Mouse (Mus musculus): ENCODE data around the gene Pax3. TPM values are rescaled to one million over a fixed set of nuclear protein-coding genes. Genes with fewer than 3 reads are reported as not detected.

The Pax3 gene
- total and polyA plus RNA-seq, 2 experiments from 2014 or later = 0.19 to 0.40 TPM

GRCm38 (mm10) chr1:78199221-78199620 is 2.3 kb upstream of the Pax3 start:
- Histone ChIP-seq H3K4me3 (ENCODE audit: low read depth, low read length) (no peak overlapping the region), H3K36me3 (ENCODE audit: insufficient read depth) (no peaks in the 10 kb centered on the region), H3K4me1 (ENCODE audit: insufficient read depth) (0 out of 2 replicates have a peak, but pooled peaks cover 2% of the 10 kb centered on the region), H3K9me3 (ENCODE audit: low read length) (no peaks in the 10 kb centered on the region), H3K27ac (ENCODE audit: low read depth, low read length) (no peak overlapping the region), H3K27me3 (ENCODE audit: insufficient read depth, low read length) (peaks cover 83% of the 10 kb centered on the region), H3K9ac (no peak overlapping the region), H3K4me2 (ENCODE audit: low read depth) (no peak overlapping the region)
- no peak for DNase-seq
- 2% methylated on average over 9 of the region's 9 CpGs for WGBS
- no peak for ATAC-seq
- no peak for TF ChIP-seq CTCF (IDR thresholded peaks at IDR 0.05; ENCODE audit: low read depth)

- no peak overlapping the region for H3K4me2 ChIP-seq (ENCODE audit: low read depth)
- no peak overlapping the region for H3K9ac ChIP-seq
- WGBS = 2% methylated on average over 9 of the region's 9 CpGs
- ATAC-seq = no peak
- no peak for TF ChIP-seq CTCF (IDR thresholded peaks at IDR 0.05; ENCODE audit: low read depth)
- no peaks in the 10 kb centered on the region for H3K9me3 ChIP-seq (ENCODE audit: low read length)
- H3K36me3 ChIP-seq (ENCODE audit: insufficient read depth) = no peaks in the 10 kb centered on the region
- H3K4me1 ChIP-seq (ENCODE audit: insufficient read depth) = 0 out of 2 replicates have a peak, but pooled peaks cover 2% of the 10 kb centered on the region
- H3K27me3 ChIP-seq (ENCODE audit: insufficient read depth, low read length) = peaks cover 83% of the 10 kb centered on the region
- DNase-seq = no peak
- H3K27ac ChIP-seq (ENCODE audit: low read depth, low read length) = no peak overlapping the region
- H3K4me3 ChIP-seq (ENCODE audit: low read depth, low read length) = no peak overlapping the region
Observed at GRCm38 (mm10) chr1:78198319-78198940, 1.5 kb upstream of the Pax3 start.

GRCm38 (mm10) chr1:78197351-78198234 is 659 bp upstream of the Pax3 start:
- Histone ChIP-seq H3K4me1 (ENCODE audit: insufficient read depth) (no peaks in the 10 kb centered on the region), H3K4me2 (ENCODE audit: low read depth) (no peak overlapping the region), H3K9ac (no peak overlapping the region), H3K36me3 (ENCODE audit: insufficient read depth) (no peaks in the 10 kb centered on the region), H3K27ac (ENCODE audit: low read depth, low read length) (no peak overlapping the region), H3K9me3 (ENCODE audit: low read length) (no peaks in the 10 kb centered on the region), H3K27me3 (ENCODE audit: insufficient read depth, low read length) (peaks cover 83% of the 10 kb centered on the region), H3K4me3 (ENCODE audit: low read depth, low read length) (no peak overlapping the region)
- DNase-seq = no peak
- WGBS = 3% methylated on average over 21 of the region's 21 CpGs
- TF ChIP-seq CTCF (IDR thresholded peaks at IDR 0.05; ENCODE audit: low read depth) = no peak
- no peak for ATAC-seq

- no peak overlapping the region for H3K9ac ChIP-seq
- TF ChIP-seq CTCF (IDR thresholded peaks at IDR 0.05; ENCODE audit: low read depth) = no peak
- H3K27ac ChIP-seq (ENCODE audit: low read depth, low read length) = no peak overlapping the region
- H3K27me3 ChIP-seq (ENCODE audit: insufficient read depth, low read length) = peaks cover 87% of the 10 kb centered on the region
- no peak overlapping the region for H3K4me2 ChIP-seq (ENCODE audit: low read depth)
- WGBS = 2% methylated on average over 42 of the region's 42 CpGs
- no peaks in the 10 kb centered on the region for H3K9me3 ChIP-seq (ENCODE audit: low read length)
- H3K4me1 ChIP-seq (ENCODE audit: insufficient read depth) = no peaks in the 10 kb centered on the region
- no peaks in the 10 kb centered on the region for H3K36me3 ChIP-seq (ENCODE audit: insufficient read depth)
- no peak overlapping the region for H3K4me3 ChIP-seq (ENCODE audit: low read depth, low read length)
- ATAC-seq (no peak), DNase-seq (peak; percentile 46)
Observed at GRCm38 (mm10) chr1:78195771-78196712, 892 bp downstream of the Pax3 start.

GRCm38 (mm10) chr1:78195145-78195544 is 1.8 kb downstream of the Pax3 start:
- Histone ChIP-seq H3K4me3 (ENCODE audit: low read depth, low read length) (no peak overlapping the region), H3K9ac (no peak overlapping the region), H3K27ac (ENCODE audit: low read depth, low read length) (no peak overlapping the region), H3K4me1 (ENCODE audit: insufficient read depth) (no peaks in the 10 kb centered on the region), H3K36me3 (ENCODE audit: insufficient read depth) (no peaks in the 10 kb centered on the region), H3K27me3 (ENCODE audit: insufficient read depth, low read length) (peaks cover 95% of the 10 kb centered on the region), H3K9me3 (ENCODE audit: low read length) (no peaks in the 10 kb centered on the region), H3K4me2 (ENCODE audit: low read depth) (no peak overlapping the region)
- ATAC-seq (no peak), DNase-seq (no peak)
- no peak for TF ChIP-seq CTCF (IDR thresholded peaks at IDR 0.05; ENCODE audit: low read depth)
- 2% methylated on average over 21 of the region's 21 CpGs for WGBS

- WGBS = 5% methylated on average over 6 of the region's 6 CpGs
- Histone ChIP-seq H3K4me1 (ENCODE audit: insufficient read depth) (no peaks in the 10 kb centered on the region), H3K36me3 (ENCODE audit: insufficient read depth) (no peaks in the 10 kb centered on the region), H3K4me2 (ENCODE audit: low read depth) (no peak overlapping the region), H3K27ac (ENCODE audit: low read depth, low read length) (no peak overlapping the region), H3K27me3 (ENCODE audit: insufficient read depth, low read length) (peaks cover 95% of the 10 kb centered on the region), H3K4me3 (ENCODE audit: low read depth, low read length) (no peak overlapping the region), H3K9me3 (ENCODE audit: low read length) (no peaks in the 10 kb centered on the region), H3K9ac (no peak overlapping the region)
- no peak for TF ChIP-seq CTCF (IDR thresholded peaks at IDR 0.05; ENCODE audit: low read depth)
- ATAC-seq = no peak
- peak; percentile 31 for DNase-seq
Observed at GRCm38 (mm10) chr1:78194381-78195047, 2.4 kb downstream of the Pax3 start.

Measured in forebrain, postnatal 0 days (tissue).